Mouse (Mus musculus): ENCODE data around the gene Tec. TPM values are rescaled to one million over a fixed set of nuclear protein-coding genes. Genes with fewer than 3 reads are reported as not detected.

The Tec gene
- total and polyA plus RNA-seq, 2 experiments from 2014 or later: 2.3 to 3.9 TPM

DNA sequence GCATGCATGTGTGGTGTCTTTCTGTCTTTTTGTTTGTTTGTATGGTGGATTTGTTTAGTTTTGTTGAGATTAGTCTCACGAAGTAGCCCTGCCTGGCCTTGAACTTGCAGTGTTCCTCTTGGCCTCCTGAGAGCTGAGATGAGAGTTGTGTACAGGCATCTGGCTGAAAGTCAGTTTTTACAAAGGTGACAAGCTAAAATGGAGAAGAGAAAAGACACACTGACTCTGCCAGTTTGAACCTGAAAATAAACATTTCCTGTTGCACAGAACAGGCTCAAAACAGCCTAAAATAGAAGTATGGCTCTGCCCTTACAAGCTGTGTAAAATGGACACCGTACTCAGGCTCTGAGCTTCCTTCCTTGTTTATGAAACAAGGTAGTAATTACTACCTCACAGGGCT lies 14.9 kb downstream of the Tec start:
- no peaks in the 10 kb centered on the region for H3K27me3 ChIP-seq (ENCODE audit: insufficient read depth, low read length)
- 70% methylated on average over 2 of the region's 2 CpGs for WGBS
- DNase-seq (ENCODE audit: low spot score): no peak
- no peak for TF ChIP-seq CTCF (IDR thresholded peaks at IDR 0.05)
- no peak overlapping the region for H3K9ac ChIP-seq (replicated peaks; ENCODE audit: low read length, poor library complexity, severe bottlenecking)
- no peak overlapping the region for H3K27ac ChIP-seq (ENCODE audit: low read depth, low read length)
- no peaks in the 10 kb centered on the region for H3K4me1 ChIP-seq (ENCODE audit: insufficient read depth, low read length)
- no peak for ATAC-seq (ENCODE audit: low FRiP score)
- no peak overlapping the region for H3K4me3 ChIP-seq (ENCODE audit: low read depth, low read length)
- no peaks in the 10 kb centered on the region for H3K9me3 ChIP-seq (ENCODE audit: low read length)
- H3K4me2 ChIP-seq (ENCODE audit: low read depth, low read length, poor library complexity, severe bottlenecking): no peak overlapping the region
- H3K36me3 ChIP-seq (ENCODE audit: insufficient read depth, low read length): no peaks in the 10 kb centered on the region

DNA sequence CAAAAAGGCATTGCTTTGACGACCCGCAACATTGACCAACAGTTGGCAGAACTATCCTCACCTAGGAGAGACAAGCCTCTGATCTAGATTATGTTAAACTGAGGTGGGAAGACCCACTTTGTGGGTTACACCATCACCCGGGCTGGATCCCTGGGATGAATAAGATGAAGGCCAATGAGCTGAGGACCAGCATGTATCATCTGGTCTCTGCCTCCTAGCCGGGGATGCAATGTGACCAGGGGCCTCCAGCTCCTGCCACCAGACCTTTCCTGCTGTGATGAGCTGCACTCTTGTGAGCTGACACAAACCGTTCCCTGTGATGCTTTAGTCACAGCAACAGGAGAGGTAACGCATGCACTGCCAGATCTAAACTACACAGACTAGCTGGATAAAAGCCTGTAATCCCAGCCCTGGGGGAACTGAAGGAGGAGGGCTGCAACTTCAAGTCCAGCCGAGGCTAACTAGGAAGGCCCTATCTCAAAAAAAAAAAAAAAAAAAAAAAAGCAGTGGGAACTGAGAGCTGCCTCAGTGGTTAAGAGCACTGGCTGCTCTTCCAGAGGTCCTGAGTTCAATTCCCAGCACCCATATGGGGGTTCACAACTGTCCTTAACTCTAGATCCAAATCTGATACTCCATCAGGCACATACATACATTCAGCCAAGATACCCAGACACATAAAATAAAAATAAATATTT lies 15.8 kb downstream of the Tec start:
- Histone ChIP-seq H3K9ac (replicated peaks; ENCODE audit: low read length, poor library complexity, severe bottlenecking) (no peak overlapping the region), H3K4me2 (ENCODE audit: low read depth, low read length, poor library complexity, severe bottlenecking) (no peak overlapping the region), H3K4me1 (ENCODE audit: insufficient read depth, low read length) (no peaks in the 10 kb centered on the region), H3K9me3 (ENCODE audit: low read length) (no peaks in the 10 kb centered on the region), H3K27ac (ENCODE audit: low read depth, low read length) (no peak overlapping the region), H3K4me3 (ENCODE audit: low read depth, low read length) (no peak overlapping the region), H3K36me3 (ENCODE audit: insufficient read depth, low read length) (no peaks in the 10 kb centered on the region), H3K27me3 (ENCODE audit: insufficient read depth, low read length) (no peaks in the 10 kb centered on the region)
- ATAC-seq (ENCODE audit: low FRiP score) (no peak), DNase-seq (ENCODE audit: low spot score) (no peak)
- TF ChIP-seq CTCF (IDR thresholded peaks at IDR 0.05): no peak
- WGBS: 66% methylated on average over 7 of the region's 7 CpGs

DNA sequence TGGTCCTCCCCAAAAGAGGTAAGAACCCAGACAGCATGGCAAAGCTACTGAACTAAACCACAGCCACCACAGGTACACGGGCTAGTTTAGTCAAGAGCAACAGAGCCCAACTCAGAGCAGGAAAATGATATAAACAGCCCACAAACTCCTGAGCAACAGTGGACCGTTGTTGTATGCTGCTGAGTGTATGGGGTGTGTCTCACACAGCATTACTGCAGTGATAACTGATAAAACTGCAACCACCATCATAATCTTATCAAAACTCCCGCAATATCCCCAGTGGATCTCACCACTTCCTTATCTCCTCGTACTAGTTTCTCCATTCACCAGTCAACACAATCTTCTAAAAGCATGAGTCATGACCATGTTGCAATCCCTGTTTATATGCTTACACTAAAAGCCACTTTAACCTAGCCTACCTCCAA lies 16.6 kb downstream of the Tec start:
- 90% methylated on average over 4 of the region's 4 CpGs for WGBS
- no peaks in the 10 kb centered on the region for H3K9me3 ChIP-seq (ENCODE audit: low read length)
- ATAC-seq (ENCODE audit: low FRiP score): no peak
- H3K4me1 ChIP-seq (ENCODE audit: insufficient read depth, low read length): no peaks in the 10 kb centered on the region
- H3K9ac ChIP-seq (replicated peaks; ENCODE audit: low read length, poor library complexity, severe bottlenecking): no peak overlapping the region
- DNase-seq (ENCODE audit: low spot score): no peak
- H3K36me3 ChIP-seq (ENCODE audit: insufficient read depth, low read length): no peaks in the 10 kb centered on the region
- no peak overlapping the region for H3K4me2 ChIP-seq (ENCODE audit: low read depth, low read length, poor library complexity, severe bottlenecking)
- H3K27me3 ChIP-seq (ENCODE audit: insufficient read depth, low read length): no peaks in the 10 kb centered on the region
- no peak for TF ChIP-seq CTCF (IDR thresholded peaks at IDR 0.05)
- H3K27ac ChIP-seq (ENCODE audit: low read depth, low read length): no peak overlapping the region
- H3K4me3 ChIP-seq (ENCODE audit: low read depth, low read length): no peak overlapping the region

DNA sequence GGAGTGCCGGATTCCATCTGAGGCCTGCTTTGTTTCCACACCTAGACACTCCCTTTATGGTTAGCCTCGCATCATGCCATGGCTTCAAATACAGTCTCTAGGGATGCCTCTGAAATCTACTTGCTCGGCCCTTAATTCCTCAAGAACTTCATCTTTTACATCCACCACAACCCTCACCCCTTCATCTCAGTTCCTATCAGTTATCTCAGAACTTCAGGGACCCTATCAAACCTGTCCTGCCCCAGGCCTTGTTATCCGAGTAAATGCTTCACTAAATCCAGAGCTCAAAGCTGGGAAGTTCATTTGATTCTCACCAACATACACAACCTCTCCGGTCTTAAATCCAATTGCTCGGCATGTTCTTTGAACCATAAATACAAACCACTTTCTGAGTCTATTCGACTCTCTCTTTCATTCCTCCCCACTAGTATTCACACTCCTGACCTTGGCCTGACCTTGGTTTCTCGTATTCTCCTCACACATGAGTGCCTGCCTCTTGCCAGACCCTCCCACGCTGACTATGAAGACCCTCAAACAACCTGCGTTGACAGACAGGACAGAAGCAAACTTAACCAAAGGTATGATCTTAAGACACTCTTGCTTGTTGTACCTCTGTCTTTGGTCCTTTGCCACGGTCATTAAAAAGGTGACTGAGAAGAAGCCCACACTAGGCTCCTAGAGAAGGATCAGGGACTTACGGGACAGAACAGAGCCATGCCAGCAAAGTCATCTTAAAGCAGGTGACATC lies 17.2 kb downstream of the Tec start:
- Histone ChIP-seq H3K4me1 (ENCODE audit: insufficient read depth, low read length) (no peaks in the 10 kb centered on the region), H3K27ac (ENCODE audit: low read depth, low read length) (no peak overlapping the region), H3K9ac (replicated peaks; ENCODE audit: low read length, poor library complexity, severe bottlenecking) (no peak overlapping the region), H3K27me3 (ENCODE audit: insufficient read depth, low read length) (no peaks in the 10 kb centered on the region), H3K36me3 (ENCODE audit: insufficient read depth, low read length) (no peaks in the 10 kb centered on the region), H3K4me2 (ENCODE audit: low read depth, low read length, poor library complexity, severe bottlenecking) (no peak overlapping the region), H3K4me3 (ENCODE audit: low read depth, low read length) (no peak overlapping the region), H3K9me3 (ENCODE audit: low read length) (no peaks in the 10 kb centered on the region)
- ATAC-seq (ENCODE audit: low FRiP score) (no peak), DNase-seq (ENCODE audit: low spot score) (no peak)
- 81% methylated on average over 12 of the region's 12 CpGs for WGBS
- TF ChIP-seq CTCF (IDR thresholded peaks at IDR 0.05): no peak

DNA sequence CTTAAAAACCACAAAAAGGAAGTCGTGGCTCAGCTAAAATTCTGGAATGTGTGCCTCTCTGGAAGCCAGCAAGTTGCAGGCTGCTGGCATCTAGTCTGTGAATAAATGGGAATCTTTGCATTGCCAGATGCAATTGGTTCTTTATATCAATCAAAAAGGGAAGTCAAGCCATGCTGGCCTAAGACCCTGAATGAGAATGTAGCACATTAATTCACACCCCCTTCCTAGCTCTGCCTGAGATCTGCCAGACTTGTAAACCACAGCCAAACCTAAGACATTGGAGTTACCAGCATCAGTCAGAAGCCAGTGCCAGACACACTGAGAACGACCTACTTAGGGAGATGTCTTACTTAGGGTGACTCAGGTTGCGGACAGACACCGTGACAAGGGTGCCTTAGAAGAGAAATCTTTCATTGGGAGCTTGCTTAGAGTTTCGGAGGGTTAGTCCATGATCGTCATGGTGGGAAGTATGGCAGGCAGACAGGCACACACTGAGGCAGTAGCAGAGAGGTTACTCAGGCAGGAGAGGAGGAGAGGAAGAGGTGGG lies 19.3 kb downstream of the Tec start:
- no peak for TF ChIP-seq CTCF (IDR thresholded peaks at IDR 0.05)
- Histone ChIP-seq H3K36me3 (ENCODE audit: insufficient read depth, low read length) (no peaks in the 10 kb centered on the region), H3K4me3 (ENCODE audit: low read depth, low read length) (no peak overlapping the region), H3K9me3 (ENCODE audit: low read length) (no peaks in the 10 kb centered on the region), H3K27me3 (ENCODE audit: insufficient read depth, low read length) (no peaks in the 10 kb centered on the region), H3K27ac (ENCODE audit: low read depth, low read length) (no peak overlapping the region), H3K9ac (replicated peaks; ENCODE audit: low read length, poor library complexity, severe bottlenecking) (no peak overlapping the region), H3K4me2 (ENCODE audit: low read depth, low read length, poor library complexity, severe bottlenecking) (no peak overlapping the region), H3K4me1 (ENCODE audit: insufficient read depth, low read length) (no peaks in the 10 kb centered on the region)
- WGBS: 70% methylated on average over 6 of the region's 6 CpGs
- ATAC-seq (ENCODE audit: low FRiP score) (no peak), DNase-seq (ENCODE audit: low spot score) (peak; percentile 26)

DNA sequence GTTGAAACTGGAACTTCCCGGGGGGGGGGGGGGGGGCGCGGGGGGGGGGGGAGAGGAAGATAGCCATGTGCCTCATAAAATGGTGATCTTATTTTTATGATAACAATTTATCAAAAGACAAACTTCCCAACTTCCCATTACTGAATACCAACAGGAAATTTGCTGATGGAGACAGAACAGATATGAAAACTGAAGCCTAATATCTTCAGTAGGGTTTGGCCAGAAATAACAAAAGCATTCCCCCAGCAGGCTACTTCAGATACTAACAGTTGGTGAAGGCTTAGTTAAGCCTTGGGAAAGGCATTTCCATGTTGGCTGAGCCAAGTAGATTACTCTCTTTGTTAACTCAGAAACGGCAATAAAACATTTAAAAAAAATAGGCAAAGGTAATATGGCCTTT lies 21.6 kb downstream of the Tec start:
- TF ChIP-seq CTCF (IDR thresholded peaks at IDR 0.05): no peak
- 56% methylated on average over 1 of the region's 4 CpGs for whole genome bisulfite sequencing
- no peaks in the 10 kb centered on the region for H3K9me3 ChIP-seq (ENCODE audit: low read length)
- no peak overlapping the region for H3K27ac ChIP-seq (ENCODE audit: low read depth, low read length)
- H3K36me3 ChIP-seq (ENCODE audit: insufficient read depth, low read length): no peaks in the 10 kb centered on the region
- ATAC-seq (ENCODE audit: low FRiP score): no peak
- no peaks in the 10 kb centered on the region for H3K27me3 ChIP-seq (ENCODE audit: insufficient read depth, low read length)
- no peak for DNase-seq (ENCODE audit: low spot score)
- H3K4me2 ChIP-seq (ENCODE audit: low read depth, low read length, poor library complexity, severe bottlenecking): no peak overlapping the region
- no peaks in the 10 kb centered on the region for H3K4me1 ChIP-seq (ENCODE audit: insufficient read depth, low read length)
- no peak overlapping the region for H3K9ac ChIP-seq (replicated peaks; ENCODE audit: low read length, poor library complexity, severe bottlenecking)
- H3K4me3 ChIP-seq (ENCODE audit: low read depth, low read length): no peak overlapping the region

Data from midbrain, postnatal 0 days (tissue).